Mouse (Mus musculus): ENCODE data around the gene Plscr1. TPM values are rescaled to one million over a fixed set of nuclear protein-coding genes. Genes with fewer than 3 reads are reported as not detected.

The Plscr1 gene
- polyA plus RNA-seq, 1 experiment from 2014 or later = 41.0 TPM

DNA sequence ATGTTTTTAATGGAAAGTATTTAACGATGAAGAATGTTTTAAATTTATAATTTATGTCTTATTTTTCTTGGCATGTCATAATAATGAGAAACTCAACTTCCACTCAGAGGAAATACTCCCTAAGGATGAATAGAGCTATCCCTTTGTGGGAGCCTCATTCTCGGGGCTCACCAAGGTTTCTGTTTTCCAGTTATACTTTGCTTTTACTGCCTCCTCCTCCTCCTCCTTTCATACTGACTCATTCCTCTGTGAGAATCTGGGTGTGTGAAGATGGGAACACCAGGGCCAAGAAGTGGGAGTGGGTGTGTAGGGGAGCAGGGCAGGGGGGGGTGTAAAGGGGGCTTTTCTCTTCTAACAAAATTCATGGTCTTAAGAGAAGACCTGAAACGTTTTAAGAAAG, 43.4 kb downstream of the Plscr1 start:
- no peak for DNase-seq (ENCODE audit: extremely low spot score, low spot score)
- H3K36me3 ChIP-seq (replicated peaks) = no peaks in the 10 kb centered on the region
- WGBS = 76% methylated on average over 3 of the region's 3 CpGs
- H3K4me1 ChIP-seq = no peaks in the 10 kb centered on the region
- no peak overlapping the region for H3K4me3 ChIP-seq
- no peaks in the 10 kb centered on the region for H3K9me3 ChIP-seq
- H3K27ac ChIP-seq = no peak overlapping the region
- no peaks in the 10 kb centered on the region for H3K27me3 ChIP-seq (ENCODE audit: poor library complexity, severe bottlenecking)

- Histone ChIP-seq H3K4me3 (no peak overlapping the region), H3K36me3 (replicated peaks) (no peaks in the 10 kb centered on the region), H3K9me3 (no peaks in the 10 kb centered on the region), H3K27ac (no peak overlapping the region), H3K27me3 (ENCODE audit: poor library complexity, severe bottlenecking) (no peaks in the 10 kb centered on the region), H3K4me1 (no peaks in the 10 kb centered on the region)
- WGBS = 92% methylated on average over 2 of the region's 2 CpGs
- no peak for DNase-seq (ENCODE audit: extremely low spot score, low spot score)
Measured at GRCm38 (mm10) chr9:92293560-92294548, 44.3 kb downstream of the Plscr1 start.

DNA sequence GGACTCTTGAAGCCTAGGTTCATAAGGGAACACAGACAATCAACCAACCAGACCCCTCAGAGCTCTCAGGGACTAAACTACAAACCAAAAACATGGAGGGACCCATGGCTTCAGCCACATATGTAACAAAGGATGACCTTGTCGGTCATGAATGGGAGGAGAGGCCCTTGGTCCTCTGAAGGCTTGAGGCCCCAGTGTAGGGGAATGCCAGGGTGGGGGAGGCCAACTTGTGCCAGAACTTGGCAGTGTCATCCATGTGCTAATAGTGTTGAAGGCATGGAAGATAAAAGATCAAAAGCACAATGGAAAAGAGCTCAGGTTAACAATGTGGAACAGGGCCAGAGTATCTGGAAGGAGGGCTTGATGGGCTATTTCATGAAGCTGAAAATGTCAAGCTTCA, 48.7 kb downstream of the Plscr1 start:
- Histone ChIP-seq H3K4me3 (no peak overlapping the region), H3K4me1 (no peaks in the 10 kb centered on the region), H3K27me3 (ENCODE audit: poor library complexity, severe bottlenecking) (no peaks in the 10 kb centered on the region), H3K27ac (no peak overlapping the region), H3K9me3 (no peaks in the 10 kb centered on the region), H3K36me3 (replicated peaks) (no peaks in the 10 kb centered on the region)
- no peak for DNase-seq (ENCODE audit: extremely low spot score, low spot score)
- 74% methylated on average over 1 of the region's 1 CpGs for WGBS

DNA sequence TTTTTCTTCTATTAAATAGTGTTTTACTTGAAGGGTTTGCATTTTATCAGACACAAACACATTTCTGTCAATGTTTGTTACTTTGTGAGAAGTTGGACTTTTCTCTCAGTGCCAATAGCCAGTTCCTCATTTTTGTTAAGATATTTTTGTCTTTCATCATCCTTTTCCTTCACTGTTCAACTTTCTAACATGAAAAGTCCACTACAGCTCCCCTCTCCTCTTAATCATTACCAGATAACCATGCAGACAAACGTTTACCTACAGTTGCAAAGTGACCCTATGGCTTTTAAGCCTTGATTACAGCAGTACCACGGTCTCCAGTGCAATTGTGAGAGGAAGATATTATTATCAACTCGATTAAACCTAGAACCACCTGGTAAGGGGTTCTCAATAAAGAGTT, 51.7 kb downstream of the Plscr1 start:
- peaks cover 4% of the 10 kb centered on the region for H3K4me1 ChIP-seq
- H3K27ac ChIP-seq = no peak overlapping the region
- no peaks in the 10 kb centered on the region for H3K27me3 ChIP-seq (ENCODE audit: poor library complexity, severe bottlenecking)
- no peaks in the 10 kb centered on the region for H3K36me3 ChIP-seq (replicated peaks)
- no peak for DNase-seq (ENCODE audit: extremely low spot score, low spot score)
- H3K9me3 ChIP-seq = no peaks in the 10 kb centered on the region
- H3K4me3 ChIP-seq = no peak overlapping the region
- WGBS = 75% methylated on average over 3 of the region's 3 CpGs

GRCm38 (mm10) chr9:92305075-92305474, 55.5 kb downstream of the Plscr1 start:
- Histone ChIP-seq H3K9me3 (no peaks in the 10 kb centered on the region), H3K4me3 (no peak overlapping the region), H3K4me1 (peaks cover 4% of the 10 kb centered on the region), H3K27ac (no peak overlapping the region), H3K27me3 (ENCODE audit: poor library complexity, severe bottlenecking) (no peaks in the 10 kb centered on the region), H3K36me3 (replicated peaks) (no peaks in the 10 kb centered on the region)
- 81% methylated on average over 8 of the region's 8 CpGs for WGBS
- no peak for DNase-seq (ENCODE audit: extremely low spot score, low spot score)

GRCm38 (mm10) chr9:92305620-92306220, 56.2 kb downstream of the Plscr1 start:
- Histone ChIP-seq H3K4me3 (no peak overlapping the region), H3K36me3 (replicated peaks) (no peaks in the 10 kb centered on the region), H3K4me1 (peaks cover 4% of the 10 kb centered on the region), H3K27ac (no peak overlapping the region), H3K27me3 (ENCODE audit: poor library complexity, severe bottlenecking) (no peaks in the 10 kb centered on the region), H3K9me3 (no peaks in the 10 kb centered on the region)
- no peak for DNase-seq (ENCODE audit: extremely low spot score, low spot score)
- 73% methylated on average over 8 of the region's 8 CpGs for WGBS

DNA sequence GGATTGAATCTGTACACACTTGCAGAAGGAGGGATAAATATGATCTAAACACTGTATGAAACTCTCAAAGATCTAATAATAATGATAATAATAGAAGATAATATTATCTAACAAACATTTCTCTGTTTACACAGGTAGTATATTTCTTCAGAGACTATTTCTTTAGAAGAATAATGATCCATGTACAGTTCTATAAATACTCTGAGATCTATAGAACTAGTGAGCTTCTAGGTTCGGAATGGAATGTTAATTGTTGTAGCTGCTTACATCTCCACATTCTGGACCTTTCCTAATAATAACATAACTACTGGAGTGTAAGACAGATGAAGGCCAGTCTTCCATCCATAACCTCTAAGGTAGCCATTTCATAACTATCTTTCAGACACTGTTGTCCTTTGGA, 59.5 kb downstream of the Plscr1 start, which contains the start of gene 1700057G04Rik:
1700057G04Rik (plus strand) TSS at position 301 of the 400 bp plus-strand sequence.
- Histone ChIP-seq H3K4me3 (no peak within 1 kb of the TSS), H3K27me3 (ENCODE audit: poor library complexity, severe bottlenecking) (no peaks in the 10 kb centered on the region), H3K4me1 (peaks cover 4% of the 10 kb centered on the region), H3K9me3 (no peaks in the 10 kb centered on the region), H3K27ac (no peak within 1 kb of the TSS), H3K36me3 (replicated peaks) (no peaks in the 10 kb centered on the region)
- 92% methylated on average over 1 of the region's 1 CpGs for WGBS
- DNase-seq (ENCODE audit: extremely low spot score, low spot score) = no peak

GRCm38 (mm10) chr9:92316791-92317190, 67.2 kb downstream of the Plscr1 start:
- Histone ChIP-seq H3K4me1 (no peaks in the 10 kb centered on the region), H3K9me3 (no peaks in the 10 kb centered on the region), H3K27ac (no peak overlapping the region), H3K27me3 (ENCODE audit: poor library complexity, severe bottlenecking) (no peaks in the 10 kb centered on the region), H3K36me3 (replicated peaks) (no peaks in the 10 kb centered on the region), H3K4me3 (no peak overlapping the region)
- 93% methylated on average over 3 of the region's 3 CpGs for WGBS
- DNase-seq (ENCODE audit: extremely low spot score, low spot score) = no peak

Small RNAs within 50 kb of the gene (microRNA-seq; reads per million reads assigned to microRNA genes)
- not detected for gene Mir6386

Other genes starting within 250 kb of the Plscr1 start
- gene Plscr5, start 56.8 kb upstream of the Plscr1 start, polyA plus RNA-seq (2016; fragmentation: Nextera tagmentation; extraction: Ambion mirVana) = not detected in 2 replicates
- 0.07 and 0.30 TPM in 2 replicates for gene Plscr2, start 25.9 kb downstream of the Plscr1 start, polyA plus RNA-seq (2016; fragmentation: Nextera tagmentation; extraction: Ambion mirVana)
- gene 1700057G04Rik, start 59.6 kb downstream of the Plscr1 start, polyA plus RNA-seq (2016; fragmentation: Nextera tagmentation; extraction: Ambion mirVana) = not detected in 2 replicates
- gene Plscr4, start 207.6 kb downstream of the Plscr1 start, polyA plus RNA-seq (2016; fragmentation: Nextera tagmentation; extraction: Ambion mirVana) = 0.63 and 1.1 TPM in 2 replicates